Mouse (Mus musculus): ENCODE results near the gene Grem1.

Grem1 gene

GRCm38 (mm10) chr2:113758311-113759161 is at the start of gene Grem1:
Gene Grem1 (minus strand): TSS chr2:113758646.
- no peak for DNase-seq (ENCODE audit: low spot score)

- DNase-seq (ENCODE audit: low spot score): no peak
Measured at GRCm38 (mm10) chr2:113807640-113808039, 49.2 kb upstream of the Grem1 start.

GRCm38 (mm10) chr2:113806851-113807577 is 48.6 kb upstream of the Grem1 start:
- DNase-seq (ENCODE audit: low spot score): no peak

- no peak for DNase-seq (ENCODE audit: low spot score)
Measured at GRCm38 (mm10) chr2:113805765-113806164, 47.3 kb upstream of the Grem1 start.

- DNase-seq (ENCODE audit: low spot score): no peak
Measured at GRCm38 (mm10) chr2:113803753-113804152, 45.3 kb upstream of the Grem1 start.

GRCm38 (mm10) chr2:113800846-113801245 is 42.4 kb upstream of the Grem1 start:
- no peak for DNase-seq (ENCODE audit: low spot score)

- no peak for DNase-seq (ENCODE audit: low spot score)
Measured at GRCm38 (mm10) chr2:113798605-113799004, 40.2 kb upstream of the Grem1 start.

GRCm38 (mm10) chr2:113795186-113795585 is 36.7 kb upstream of the Grem1 start:
- no peak for DNase-seq (ENCODE audit: low spot score)

- DNase-seq (ENCODE audit: low spot score): no peak
Measured at GRCm38 (mm10) chr2:113793521-113793920, 35.1 kb upstream of the Grem1 start.

GRCm38 (mm10) chr2:113788821-113789387 is 30.5 kb upstream of the Grem1 start:
- no peak for DNase-seq (ENCODE audit: low spot score)

GRCm38 (mm10) chr2:113787882-113788281 is 29.4 kb upstream of the Grem1 start:
- no peak for DNase-seq (ENCODE audit: low spot score)

GRCm38 (mm10) chr2:113784851-113785250 is 26.4 kb upstream of the Grem1 start:
- no peak for DNase-seq (ENCODE audit: low spot score)

- no peak for DNase-seq (ENCODE audit: low spot score)
Measured at GRCm38 (mm10) chr2:113781521-113781920, 23.1 kb upstream of the Grem1 start.

- DNase-seq (ENCODE audit: low spot score): no peak
Measured at GRCm38 (mm10) chr2:113781107-113781506, 22.7 kb upstream of the Grem1 start.

- DNase-seq (ENCODE audit: low spot score): no peak
Measured at GRCm38 (mm10) chr2:113779336-113779735, 20.9 kb upstream of the Grem1 start.

GRCm38 (mm10) chr2:113778036-113778435 is 19.6 kb upstream of the Grem1 start:
- DNase-seq (ENCODE audit: low spot score): no peak

GRCm38 (mm10) chr2:113776297-113776696 is 17.9 kb upstream of the Grem1 start:
- no peak for DNase-seq (ENCODE audit: low spot score)

GRCm38 (mm10) chr2:113774150-113774805 is 15.8 kb upstream of the Grem1 start:
- DNase-seq (ENCODE audit: low spot score): no peak

- no peak for DNase-seq (ENCODE audit: low spot score)
Measured at GRCm38 (mm10) chr2:113768541-113769303, 10.3 kb upstream of the Grem1 start.

- DNase-seq (ENCODE audit: low spot score): no peak
Measured at GRCm38 (mm10) chr2:113765885-113766284, 7.4 kb upstream of the Grem1 start.

- no peak for DNase-seq (ENCODE audit: low spot score)
Measured at GRCm38 (mm10) chr2:113764968-113765367, 6.5 kb upstream of the Grem1 start.
